Comparison of ENCODE assay signal across 18 mouse cellular contexts in the genomic region with DNA sequence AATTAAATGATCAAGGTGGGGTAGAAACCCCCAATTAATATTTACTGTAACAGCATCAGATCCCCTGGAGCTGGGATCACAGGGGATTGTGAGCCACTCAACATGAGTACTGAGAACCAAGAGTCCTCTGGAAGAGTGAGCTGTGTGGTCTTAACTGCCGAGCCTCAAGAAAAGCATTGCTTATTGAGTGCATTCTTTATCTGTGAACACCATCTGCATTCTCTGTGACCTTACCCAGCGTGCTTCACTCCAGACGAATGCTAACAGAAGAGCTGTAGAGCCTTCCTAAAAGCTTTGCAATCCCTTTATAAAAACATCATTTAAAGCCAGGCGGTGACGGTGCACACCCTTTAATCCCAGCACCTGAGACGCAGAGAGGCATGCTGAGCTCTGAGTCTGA.
"Had no signal": no experiment of that assay in that cellular context is flagged by ENCODE, and none has a peak within 500 bp of the region (broad histone marks: within the 10 kb centered on the region; RNA-seq: fewer than 3 reads in every experiment).

No protein-coding gene starts in this region.

- ATAC-seq: intestine, postnatal 0 days; lung, postnatal 0 days; midbrain, embryonic 15.5 days had no signal

- H3K4me2 ChIP-seq: limb, embryonic 13.5 days; lung, embryonic 14.5 days; midbrain, embryonic 12.5 days; midbrain, embryonic 15.5 days; neural tube, embryonic 13.5 days had no signal

- H3K9me3 ChIP-seq: limb, embryonic 10.5 days; limb, embryonic 13.5 days; megakaryocyte, embryonic 14.5 days; midbrain, embryonic 12.5 days; midbrain, embryonic 15.5 days; neural tube, embryonic 13.5 days had no signal

- H3K9ac ChIP-seq: limb, embryonic 13.5 days; lung, embryonic 14.5 days; midbrain, embryonic 12.5 days; midbrain, embryonic 15.5 days; neural tube, embryonic 13.5 days had no signal

- H3K4me3 ChIP-seq: layer of hippocampus, adult 2 months; limb, embryonic 10.5 days; limb, embryonic 13.5 days; megakaryocyte, embryonic 14.5 days; midbrain, embryonic 12.5 days; midbrain, embryonic 15.5 days; myocyte; neural tube, embryonic 13.5 days had no signal

- H3K4me1 ChIP-seq: limb, embryonic 13.5 days; megakaryocyte, embryonic 14.5 days; midbrain, embryonic 12.5 days; midbrain, embryonic 15.5 days had no signal

- H3K36me3 ChIP-seq: limb, embryonic 10.5 days; limb, embryonic 13.5 days; midbrain, embryonic 12.5 days; midbrain, embryonic 15.5 days; neural tube, embryonic 13.5 days had no signal

- H3K27me3 ChIP-seq: limb, embryonic 13.5 days; megakaryocyte, embryonic 14.5 days; midbrain, embryonic 12.5 days; midbrain, embryonic 15.5 days; neural tube, embryonic 13.5 days had no signal

- DNase-seq: kidney, adult 2 months; kidney, postnatal 25 days; layer of hippocampus, adult 9-11 months; lung, embryonic 14.5 days; thymus, adult 18-20 months; thymus, postnatal 36 days had no signal

- H3K27ac ChIP-seq: kidney, postnatal 0 days; layer of hippocampus, adult 2 months; limb, embryonic 10.5 days; limb, embryonic 13.5 days; macrophage; midbrain, embryonic 12.5 days; midbrain, embryonic 15.5 days; neural tube, embryonic 13.5 days had no signal
